Mouse (Mus musculus) left cerebral cortex, adult 2 months (tissue): Measurements from ENCODE around the gene Ikbip. TPM values are rescaled to one million over a fixed set of nuclear protein-coding genes. Genes with fewer than 3 reads are reported as not detected.

Experiments used
- DNase-seq, 2 experiments: peaks; one replicate each; pipeline ENCODE4 v3.0.0; 2021 to 2022; ENCODE audit warnings: low spot score in 2 of 2, mixed read lengths in 1 of 2; ENCODE audit errors: extremely low spot score in 1 of 2
- H3K27ac ChIP-seq: fragments of 200-600 bp; 2 replicates; pipeline ENCODE4 v1.8.1; 2022
- H3K4me3 ChIP-seq: fragments of 200-600 bp; 2 replicates; pipeline ENCODE4 v1.8.1; 2022
- CTCF ChIP-seq: fragments of 200-600 bp; IDR thresholded peaks from 2 replicates; pipeline ENCODE4 v1.8.1; 2022; ENCODE audit warnings: antibody characterized with exemption, mild to moderate bottlenecking, moderate library complexity
- intact Hi-C: fragments of 180-260 bp; cut with DNase I; formaldehyde crosslinking; loops from one replicate; pipeline ENCODE4 v1.15.1; 2025
- long read RNA-seq, 2 experiments: library from polyadenylated mRNA; stranded (forward); transcript quantifications; one replicate each; pipeline ENCODE4 v2.0.0; 2021; ENCODE audit warnings: borderline mapping rate in 2 of 2
- total RNA-seq, 2 experiments: library from RNA; stranded (reverse); gene quantifications; 2 replicates each; pipeline ENCODE4 v1.2.3; 2021

Ikbip gene
- 10 to 100 TPM; 11.3 to 13.8 TPM for total RNA-seq
- long read RNA-seq, experiment 1, transcript Ikbip-202 (3 exons, 1,328 nt) = major isoform, 5 of 9 reads
- long read RNA-seq, experiment 1, partial matches to known transcripts = 0 of 9 reads
- long read RNA-seq, experiment 1, other reads (novel, unspliced or antisense) = 0 of 9 reads
- long read RNA-seq, experiment 2, partial matches to known transcripts = 0 of 1 reads
- long read RNA-seq, experiment 2, other reads (novel, unspliced or antisense) = 0 of 1 reads

- no peak for TF ChIP-seq CTCF
- Histone ChIP-seq H3K4me3 (peak within 1 kb of the TSS; percentile 95), H3K27ac (peak within 1 kb of the TSS; percentile 59)
- peak; percentile 100 for DNase-seq
- intact Hi-C loops = loop anchor here (5.0 kb wide), 1 partner anchor 40 kb away; the partner anchor contains the start of gene Slc25a3
Observed at GRCm38 (mm10) chr10:91082550-91083392, at the start of gene Ikbip, which contains the start of gene Apaf1. TSS of gene Ikbip (plus strand) at chr10:91082940. TSS of gene Apaf1 (minus strand) at chr10:91082770.

- Histone ChIP-seq H3K4me3 (no peak overlapping the region), H3K27ac (no peak overlapping the region)
- peak; percentile 62 to 80 for DNase-seq
- intact Hi-C loops = loop anchor here (1.0 to 10.0 kb wide), 6 partner anchors 67 to 949 kb away; no protein-coding TSS in a partner anchor
- peak; percentile 86 for TF ChIP-seq CTCF
Observed at GRCm38 (mm10) chr10:91033942-91034341, 48.8 kb upstream of the Ikbip start.

GRCm38 (mm10) chr10:91049696-91050095 lies 33.0 kb upstream of the Ikbip start:
- H3K4me3 ChIP-seq = no peak overlapping the region
- DNase-seq = peak in 1 of 2 experiments; percentile 3
- intact Hi-C loops = no loop called here
- H3K27ac ChIP-seq = no peak overlapping the region
- no peak for TF ChIP-seq CTCF

GRCm38 (mm10) chr10:91051156-91051555 lies 31.6 kb upstream of the Ikbip start:
- no peak overlapping the region for H3K4me3 ChIP-seq
- H3K27ac ChIP-seq = no peak overlapping the region
- DNase-seq = no peak
- intact Hi-C loops = no loop called here
- no peak for TF ChIP-seq CTCF

- H3K27ac ChIP-seq = no peak overlapping the region
- DNase-seq = no peak
- intact Hi-C loops = no loop called here
- H3K4me3 ChIP-seq = no peak overlapping the region
- no peak for TF ChIP-seq CTCF
Observed at GRCm38 (mm10) chr10:91052734-91053133, 30.0 kb upstream of the Ikbip start.

- no peak overlapping the region for H3K27ac ChIP-seq
- H3K4me3 ChIP-seq = no peak overlapping the region
- intact Hi-C loops = no loop called here
- no peak for DNase-seq
- TF ChIP-seq CTCF = peak; percentile 50
Observed at GRCm38 (mm10) chr10:91060742-91061141, 22.0 kb upstream of the Ikbip start.

GRCm38 (mm10) chr10:91062355-91062754 lies 20.4 kb upstream of the Ikbip start:
- intact Hi-C loops = no loop called here
- TF ChIP-seq CTCF = no peak

GRCm38 (mm10) chr10:91071768-91072167 lies 11.0 kb upstream of the Ikbip start:
- TF ChIP-seq CTCF = peak; percentile 40
- intact Hi-C loops = loop anchor here (2.0 to 5.0 kb wide), 2 partner anchors 69 to 171 kb away; no protein-coding TSS in a partner anchor
- no peak overlapping the region for H3K4me3 ChIP-seq
- no peak for DNase-seq
- no peak overlapping the region for H3K27ac ChIP-seq

More at GRCm38 (mm10) chr10:91062355-91062754, 20.4 kb upstream of the Ikbip start:
- Histone ChIP-seq H3K27ac (no peak overlapping the region), H3K4me3 (no peak overlapping the region)
- no peak for DNase-seq

GRCm38 (mm10) chr10:91073345-91073744 lies 9.4 kb upstream of the Ikbip start:
- Histone ChIP-seq H3K27ac (no peak overlapping the region), H3K4me3 (no peak overlapping the region)
- no peak for DNase-seq
- intact Hi-C loops = loop anchor here (5.0 kb wide), 1 partner anchor 169 kb away; no protein-coding TSS in a partner anchor
- no peak for TF ChIP-seq CTCF

- no peak for TF ChIP-seq CTCF
- intact Hi-C loops = no loop called here
- Histone ChIP-seq H3K27ac (no peak overlapping the region), H3K4me3 (no peak overlapping the region)
- no peak for DNase-seq
Observed at GRCm38 (mm10) chr10:91076667-91077066, 6.1 kb upstream of the Ikbip start.

- Histone ChIP-seq H3K27ac (no peak overlapping the region), H3K4me3 (no peak overlapping the region)
- no peak for TF ChIP-seq CTCF
- intact Hi-C loops = loop anchor here (5.0 kb wide), 1 partner anchor 42 kb away; the partner anchor contains the start of gene Slc25a3
- no peak for DNase-seq
Observed at GRCm38 (mm10) chr10:91080540-91080939, 2.2 kb upstream of the Ikbip start.
